Mouse (Mus musculus) frontal cortex, postnatal 36 days (tissue): ENCODE data around the gene Idi2.
"Not testable (repeated sequence)": the region's sequence is repeated elsewhere in the genome, so short reads cannot be mapped to it uniquely, and the experiment has no call there.

Experiments
- DNase-seq, 2 experiments: peaks; one replicate each; pipeline ENCODE4 v3.0.0; 2022; ENCODE audit warnings: low spot score in 2 of 2

Gene Idi2

DNA sequence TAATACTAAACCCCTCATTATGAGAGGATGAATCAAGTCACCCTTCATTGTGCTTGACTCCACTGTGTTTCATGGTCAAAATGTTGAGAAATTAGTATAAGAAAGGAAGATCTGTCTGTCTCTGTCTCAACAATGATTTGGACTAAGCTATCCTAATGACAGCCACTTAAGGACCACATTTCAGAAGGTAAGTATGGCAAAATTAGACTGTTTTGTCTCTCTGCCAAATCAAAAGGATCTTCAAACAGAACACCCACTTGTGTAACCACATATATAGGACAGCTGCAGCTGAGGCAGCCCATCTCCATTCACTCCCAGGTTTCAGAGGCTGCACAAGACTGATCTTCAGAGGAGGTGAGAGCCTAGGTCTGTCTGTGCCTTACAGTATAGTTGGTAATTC, at the start of gene Idi2:
Gene Idi2, plus strand, starts transcription at position 301 of the 400 bp plus-strand sequence.
- not testable (repeated sequence) for DNase-seq

GRCm38 (mm10) chr13:8905986-8906385, 46.7 kb upstream of the Idi2 start:
- DNase-seq = not testable (repeated sequence)

DNA sequence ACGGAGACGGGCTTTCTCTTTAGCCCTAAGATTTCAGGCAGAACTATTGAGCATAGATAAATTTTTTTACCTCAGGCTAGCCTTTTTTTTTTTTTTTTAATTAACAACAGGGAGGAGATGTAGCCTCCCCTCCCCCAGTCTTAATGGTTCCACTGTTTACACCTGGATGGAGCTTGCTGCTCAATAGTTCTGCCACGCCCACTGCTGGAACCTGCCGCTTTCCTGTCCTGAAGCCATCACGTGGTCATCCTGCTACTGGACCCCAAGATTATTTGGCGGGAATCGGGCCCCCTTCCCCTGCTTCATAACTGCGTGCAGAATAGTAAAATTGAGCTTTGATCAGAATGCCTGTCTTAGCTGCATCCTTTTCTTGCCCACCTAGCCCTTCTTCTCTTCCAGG, 38.8 kb upstream of the Idi2 start:
- not testable (repeated sequence) for DNase-seq

DNA sequence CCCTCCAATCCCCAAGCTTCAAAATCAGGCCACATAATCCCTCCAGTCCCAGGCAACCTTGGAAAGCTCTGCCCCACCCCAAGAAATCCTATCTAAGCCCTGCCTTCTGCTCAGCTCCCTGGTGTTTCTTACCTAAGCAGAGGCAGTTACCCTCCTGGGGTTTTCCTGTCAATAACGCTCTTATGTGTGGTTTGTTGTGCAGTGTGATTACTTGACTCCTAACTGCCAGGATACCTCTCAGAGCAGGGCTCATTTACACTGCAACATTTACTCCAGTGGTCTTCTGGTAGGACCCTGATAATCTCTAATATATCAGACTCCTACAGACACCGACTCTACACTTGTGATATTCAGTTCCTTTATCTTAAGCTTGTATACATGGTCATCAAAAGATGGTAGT, 19.2 kb upstream of the Idi2 start:
- no peak for DNase-seq

GRCm38 (mm10) chr13:8937611-8938140, 15.0 kb upstream of the Idi2 start:
- not testable (repeated sequence) for DNase-seq

- not testable (repeated sequence) for DNase-seq
Measured at GRCm38 (mm10) chr13:8941110-8941509, 11.6 kb upstream of the Idi2 start.

- not testable (repeated sequence) for DNase-seq
Measured at GRCm38 (mm10) chr13:8941701-8942100, 11.0 kb upstream of the Idi2 start.

- not testable (repeated sequence) for DNase-seq
Measured at GRCm38 (mm10) chr13:8943828-8944227, 8.8 kb upstream of the Idi2 start.

GRCm38 (mm10) chr13:8948131-8948530, 4.5 kb upstream of the Idi2 start, which contains the start of gene Gm9745:
Gm9745 (minus strand) TSS chr13:8948231.
- DNase-seq = not testable (repeated sequence)

DNA sequence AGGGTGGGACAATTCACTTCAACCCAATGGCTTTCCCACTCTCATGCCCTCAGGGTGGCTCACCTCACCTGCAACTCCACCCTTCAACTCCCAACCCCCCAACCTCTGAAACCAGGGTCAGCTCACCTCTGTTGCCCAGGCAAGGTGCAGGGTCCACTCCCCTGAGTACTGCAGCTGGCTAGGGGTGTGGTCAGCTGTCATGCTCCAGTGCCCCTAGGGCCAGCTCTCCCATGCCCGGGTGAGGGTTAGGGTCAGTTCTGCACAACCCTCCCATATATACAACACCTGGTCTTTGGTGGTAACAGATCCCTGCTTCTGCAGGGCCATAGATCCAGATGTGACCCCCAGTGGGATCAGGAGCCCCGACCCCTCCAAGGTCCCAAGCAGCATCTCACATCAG, 2.5 kb downstream of the Idi2 start:
- DNase-seq = not testable (repeated sequence)

GRCm38 (mm10) chr13:8956873-8957272, 4.2 kb downstream of the Idi2 start:
- not testable (repeated sequence) for DNase-seq

DNA sequence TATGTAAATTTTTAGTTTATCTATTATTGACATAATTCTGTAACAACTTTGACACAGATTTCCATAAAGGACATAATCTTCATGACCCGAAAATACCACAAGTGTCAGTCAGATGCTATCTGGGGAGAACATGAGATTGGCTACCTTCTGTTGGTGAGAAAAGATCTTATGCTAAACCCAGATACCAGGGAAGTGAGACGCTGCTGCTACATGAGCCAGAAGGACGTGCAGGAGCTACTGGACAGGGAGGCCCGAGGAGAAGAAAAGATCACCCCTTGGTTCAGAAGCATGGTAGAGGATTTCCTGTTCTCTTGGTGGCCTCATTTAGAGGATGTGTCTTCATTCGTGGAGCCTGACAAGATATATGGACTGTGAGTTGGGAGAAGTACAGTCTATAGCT, 6.4 kb downstream of the Idi2 start:
- DNase-seq = not testable (repeated sequence)

DNA sequence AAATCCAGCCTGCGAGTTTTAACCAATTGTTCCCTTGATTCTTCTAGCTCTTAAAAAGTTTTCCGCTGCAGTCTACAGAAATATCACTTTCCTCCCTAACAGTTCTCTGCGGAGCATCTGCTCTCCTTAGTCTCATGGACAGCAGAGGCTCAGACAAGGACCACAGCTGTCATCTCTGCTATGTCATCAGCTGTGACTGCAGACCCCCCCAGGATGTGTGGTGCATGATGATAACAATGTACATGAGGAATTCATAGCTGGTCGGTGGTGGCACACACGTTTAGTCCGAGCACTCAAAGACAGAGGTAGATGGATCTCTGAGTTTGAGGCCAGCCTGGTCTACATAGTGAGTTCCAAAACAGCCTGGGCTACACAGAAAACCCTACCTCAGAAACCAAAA, 6.9 kb downstream of the Idi2 start:
- DNase-seq = not testable (repeated sequence)

DNA sequence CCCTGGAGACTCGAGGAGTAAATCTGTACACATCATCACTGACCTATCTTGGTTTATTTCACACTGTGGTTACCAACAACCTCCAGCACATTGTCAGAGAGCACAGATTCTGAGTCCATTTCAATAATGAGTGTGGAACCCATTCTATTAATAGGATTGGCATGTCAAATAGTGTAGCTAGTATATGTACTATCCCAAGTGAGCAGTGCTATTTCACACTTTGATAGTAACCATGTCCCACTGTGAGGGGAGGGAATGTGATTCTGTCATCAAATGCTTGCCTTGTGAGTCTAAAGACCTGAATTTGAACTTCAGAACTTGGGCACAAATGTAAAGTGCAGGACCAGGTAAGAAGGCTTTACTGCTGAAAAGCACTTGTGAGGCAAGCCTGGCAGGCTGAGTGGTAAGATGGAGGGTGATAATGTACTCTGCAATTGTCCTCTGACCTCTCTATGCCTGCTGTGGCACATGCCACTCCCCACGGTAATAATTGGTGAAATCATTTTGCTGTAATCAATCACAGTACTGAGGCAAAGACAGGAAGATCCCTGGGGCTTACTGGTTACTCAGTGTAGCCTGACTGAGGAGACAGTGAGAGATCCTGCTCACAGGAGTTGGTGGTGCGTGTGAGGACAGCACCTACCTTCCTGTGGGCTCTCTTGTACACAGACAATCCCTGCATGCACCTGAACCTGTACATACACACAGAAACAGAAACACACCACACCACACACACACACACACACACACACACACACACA, 8.6 kb downstream of the Idi2 start:
- DNase-seq = not testable (repeated sequence)

- DNase-seq = not testable (repeated sequence)
Measured at GRCm38 (mm10) chr13:8962266-8962665, 9.6 kb downstream of the Idi2 start.

GRCm38 (mm10) chr13:8965224-8965623, 12.6 kb downstream of the Idi2 start:
- DNase-seq = no peak

- no peak for DNase-seq
Measured at GRCm38 (mm10) chr13:8967742-8968141, 15.1 kb downstream of the Idi2 start.

DNA sequence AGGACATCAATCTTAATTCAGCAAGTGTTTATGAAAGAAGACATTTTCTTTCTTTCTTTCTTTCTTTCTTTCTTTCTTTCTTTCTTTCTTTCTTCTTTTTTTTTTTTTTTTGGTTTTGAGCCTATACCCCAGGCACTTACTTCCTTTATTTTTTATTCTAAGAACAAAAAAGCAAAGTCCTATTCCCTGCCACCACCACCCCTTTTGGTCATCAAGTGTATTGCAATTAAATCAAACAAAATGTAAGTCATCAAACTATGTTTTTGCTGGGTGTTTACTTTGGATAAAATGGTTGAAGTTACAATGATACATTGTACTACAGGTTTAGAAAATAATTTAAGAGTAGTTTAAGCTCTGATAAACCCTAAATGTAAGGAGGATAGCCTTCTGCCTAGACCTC, 19.7 kb downstream of the Idi2 start:
- DNase-seq = no peak

DNA sequence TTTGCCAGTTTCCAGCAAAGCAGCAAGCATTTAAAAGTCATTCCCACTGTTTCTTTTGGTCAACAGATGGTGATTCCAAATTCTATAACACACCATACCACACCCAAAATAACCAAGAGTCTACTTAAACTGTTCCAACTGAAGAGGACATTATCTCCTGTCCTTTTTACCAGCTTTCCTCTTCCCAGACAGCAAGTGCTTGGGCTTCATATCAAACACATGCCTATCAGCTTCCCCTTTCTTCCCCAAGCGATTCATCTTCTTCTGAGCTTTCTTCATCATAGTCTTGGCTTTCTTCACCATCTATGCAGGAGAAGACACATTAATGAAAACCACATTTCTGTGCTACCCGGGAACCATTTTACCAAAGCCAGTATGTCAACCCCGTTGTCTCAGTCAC, 20.3 kb downstream of the Idi2 start:
- no peak for DNase-seq

- DNase-seq = no peak
Measured at GRCm38 (mm10) chr13:8992231-8992630, 39.6 kb downstream of the Idi2 start.

DNA sequence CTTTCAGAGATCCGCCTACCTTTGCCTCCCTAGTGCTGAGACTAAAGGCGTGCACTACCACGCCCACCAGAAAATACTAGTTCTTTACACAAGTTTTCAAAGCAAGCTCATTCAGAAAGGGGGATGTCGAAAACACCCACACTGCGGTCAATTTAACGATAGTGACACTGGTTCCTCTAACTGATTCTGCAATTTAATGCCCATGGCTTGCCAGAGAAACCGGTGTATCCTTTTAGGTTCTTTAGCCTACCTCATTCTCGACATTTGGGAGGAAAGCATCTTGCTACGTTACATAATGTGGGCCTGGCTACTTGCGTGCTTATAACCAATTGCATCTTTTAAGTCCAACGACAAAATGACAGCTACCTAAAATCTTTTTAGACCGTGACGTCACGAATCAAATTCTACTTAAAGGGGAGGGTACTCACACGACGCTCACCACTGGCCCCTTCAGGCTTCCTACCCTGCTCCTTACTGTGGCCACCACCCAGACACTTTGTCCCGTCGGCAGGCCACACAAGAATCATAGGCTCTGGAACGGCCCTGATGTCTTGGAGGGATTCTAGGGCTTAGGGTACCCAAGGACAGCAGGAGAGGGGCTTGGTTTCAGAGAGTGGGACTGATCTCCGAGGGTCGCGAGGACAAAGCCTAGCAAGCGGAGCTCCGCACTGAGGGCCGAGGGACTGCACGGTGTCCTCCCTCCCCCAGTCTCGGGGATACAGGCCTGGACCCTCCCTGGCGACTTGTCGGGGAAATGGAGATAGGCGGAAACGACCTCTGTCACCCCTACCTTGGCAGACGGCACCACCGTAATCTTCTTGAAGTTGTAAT, 42.7 kb downstream of the Idi2 start:
- DNase-seq = peak; percentile 9 to 16

GRCm38 (mm10) chr13:8995990-8996786, 43.5 kb downstream of the Idi2 start, which contains the start of gene Gtpbp4:
Gtpbp4 (minus strand) TSS chr13:8996083.
- DNase-seq = peak; percentile 96 to 99
